Mouse (Mus musculus) brain, embryonic 14.5 days (tissue): ENCODE data around the gene Abhd16a.

Source experiments
- CTCF ChIP-seq: fragments of 200-500 bp; IDR thresholded peaks from 2 replicates; pipeline ENCODE4 v1.5.1; 2012; ENCODE audit warnings: inconsistent platforms, mild to moderate bottlenecking, moderate library complexity, borderline replicate concordance; ENCODE audit not compliant: insufficient read depth, insufficient read length; ENCODE audit errors: extremely low read depth
- POLR2A ChIP-seq: fragments of 200-500 bp; IDR thresholded peaks from 2 replicates; pipeline ENCODE4 v1.6.1; 2012; ENCODE audit warnings: mild to moderate bottlenecking, inconsistent platforms, borderline replicate concordance; ENCODE audit not compliant: poor library complexity, insufficient read depth, insufficient read length, severe bottlenecking; ENCODE audit errors: extremely low read depth

- no peak for TF ChIP-seq CTCF
- no peak for TF ChIP-seq POLR2A
These were observed 59.0 kb downstream of the Abhd16a start for GRCm38 (mm10) chr17:35147922-35148639.
